Mouse (Mus musculus): ENCODE measurements at regions not wholly inside any gene's neighbourhood (a gene's known extent, or its start where the extent isn't known, plus 50 kb on each side); places are given as distances from the start of the nearest gene placed in this dataset.

- no peak for DNase-seq (ENCODE audit: low spot score in 2 of 2)
Measured at GRCm38 (mm10) chr6:84436716-84437115, 157.0 kb downstream of the Cyp26b1 start.

- no peak for DNase-seq (ENCODE audit: low spot score in 2 of 2)
Measured at GRCm38 (mm10) chr6:84434532-84434931, 159.2 kb downstream of the Cyp26b1 start.

- no peak for DNase-seq (ENCODE audit: low spot score in 2 of 2)
Measured at GRCm38 (mm10) chr6:84431622-84431955, 162.1 kb downstream of the Cyp26b1 start.

- DNase-seq (ENCODE audit: low spot score in 2 of 2): no peak
Measured at GRCm38 (mm10) chr6:84430925-84431621, 162.6 kb downstream of the Cyp26b1 start.

GRCm38 (mm10) chr6:84430146-84430545, 163.6 kb downstream of the Cyp26b1 start:
- no peak for DNase-seq (ENCODE audit: low spot score in 2 of 2)

- no peak for DNase-seq (ENCODE audit: low spot score in 2 of 2)
Measured at GRCm38 (mm10) chr6:84429247-84429646, 164.5 kb downstream of the Cyp26b1 start.

- no peak for DNase-seq (ENCODE audit: low spot score in 2 of 2)
Measured at GRCm38 (mm10) chr6:84426691-84427090, 167.0 kb downstream of the Cyp26b1 start.

- DNase-seq (ENCODE audit: low spot score in 2 of 2): peak in 1 of 2 experiments; percentile 62
Measured at GRCm38 (mm10) chr6:84425823-84426222, 167.9 kb downstream of the Cyp26b1 start.

GRCm38 (mm10) chr6:84422946-84423345, 170.8 kb downstream of the Cyp26b1 start:
- DNase-seq (ENCODE audit: low spot score in 2 of 2): no peak

- no peak for DNase-seq (ENCODE audit: low spot score in 2 of 2)
Measured at GRCm38 (mm10) chr6:84419691-84420090, 174.0 kb downstream of the Cyp26b1 start.

GRCm38 (mm10) chr6:84419281-84419680, 174.4 kb downstream of the Cyp26b1 start:
- no peak for DNase-seq (ENCODE audit: low spot score in 2 of 2)

- DNase-seq (ENCODE audit: low spot score in 2 of 2): no peak
Measured at GRCm38 (mm10) chr6:84416992-84417636, 176.6 kb downstream of the Cyp26b1 start.

GRCm38 (mm10) chr6:84414400-84414799, 179.3 kb downstream of the Cyp26b1 start:
- no peak for DNase-seq (ENCODE audit: low spot score in 2 of 2)

- DNase-seq (ENCODE audit: low spot score in 2 of 2): no peak
Measured at GRCm38 (mm10) chr6:84409863-84410513, 183.7 kb downstream of the Cyp26b1 start.

GRCm38 (mm10) chr6:84408513-84408912, 185.2 kb downstream of the Cyp26b1 start:
- DNase-seq (ENCODE audit: low spot score in 2 of 2): no peak

GRCm38 (mm10) chr6:84407773-84408172, 185.9 kb downstream of the Cyp26b1 start:
- DNase-seq (ENCODE audit: low spot score in 2 of 2): peak; percentile 39 to 76

- no peak for DNase-seq (ENCODE audit: low spot score in 2 of 2)
Measured at GRCm38 (mm10) chr6:84404695-84405094, 189.0 kb downstream of the Cyp26b1 start.

- DNase-seq (ENCODE audit: low spot score in 2 of 2): no peak
Measured at GRCm38 (mm10) chr6:84402431-84402830, 191.3 kb downstream of the Cyp26b1 start.

- no peak for DNase-seq (ENCODE audit: low spot score in 2 of 2)
Measured at GRCm38 (mm10) chr6:84394496-84395090, 199.1 kb downstream of the Cyp26b1 start.

- no peak for DNase-seq (ENCODE audit: low spot score in 2 of 2)
Measured at GRCm38 (mm10) chr6:84393519-84394231, 200.0 kb downstream of the Cyp26b1 start.

GRCm38 (mm10) chr6:84392752-84393511, 200.8 kb downstream of the Cyp26b1 start:
- DNase-seq (ENCODE audit: low spot score in 2 of 2): no peak
